Mouse (Mus musculus) spleen, adult 2 months (tissue): ENCODE data around the gene Aqr. TPM values are rescaled to one million over a fixed set of nuclear protein-coding genes. Genes with fewer than 3 reads are reported as not detected.
A peak's percentile ranks its signal among the peaks of the same experiment; 100 is the strongest.
"Not testable (repeated sequence)": the region's sequence is repeated elsewhere in the genome, so short reads cannot be mapped to it uniquely, and the experiment has no call there.

Experiments
- DNase-seq, 2 experiments: peaks; one replicate each; pipeline versions ENCODE4 v3.0.0 to v3.0.0-alpha.2; 2012 to 2021; ENCODE audit warnings: low spot score in 2 of 2, low read depth in 1 of 2
- H3K27ac ChIP-seq: fragments of 200-500 bp; 2 replicates; pipeline ENCODE4 v1.5.1; 2012; ENCODE audit warnings: low read length, inconsistent platforms; ENCODE audit not compliant: insufficient read depth
- H3K27me3 ChIP-seq: fragments of 200-500 bp; 2 replicates; pipeline ENCODE4 v1.6.1; 2012; ENCODE audit warnings: mild to moderate bottlenecking, moderate library complexity, low read length, inconsistent platforms; ENCODE audit not compliant: control insufficient read depth, insufficient read depth
- H3K36me3 ChIP-seq: fragments of 200-500 bp; 2 replicates; pipeline ENCODE4 v1.6.1; 2012; ENCODE audit warnings: mild to moderate bottlenecking, low read length, inconsistent platforms; ENCODE audit not compliant: control insufficient read depth, insufficient read depth
- H3K4me1 ChIP-seq: fragments of 200-500 bp; 2 replicates; pipeline ENCODE4 v1.6.1; 2011; ENCODE audit warnings: inconsistent platforms; ENCODE audit not compliant: control insufficient read depth, insufficient read depth, insufficient read length
- H3K4me3 ChIP-seq: fragments of 200-500 bp; 2 replicates; pipeline ENCODE4 v1.5.1; 2011; ENCODE audit warnings: mild to moderate bottlenecking, inconsistent platforms; ENCODE audit not compliant: insufficient read depth, insufficient read length; ENCODE audit errors: extremely low read depth
- CTCF ChIP-seq: fragments of 200-500 bp; IDR thresholded peaks from 2 replicates; pipeline ENCODE4 v1.5.1; 2011; ENCODE audit warnings: mild to moderate bottlenecking, inconsistent platforms; ENCODE audit not compliant: insufficient read depth, insufficient read length, insufficient replicate concordance; ENCODE audit errors: extremely low read depth
- POLR2A ChIP-seq: fragments of 200-500 bp; IDR thresholded peaks from 2 replicates; pipeline ENCODE4 v1.6.1; 2011; ENCODE audit warnings: low read depth, low read length, inconsistent platforms
- WGBS: fragments of 180-500 bp; shearing (Covaris S2); methylation state at CpG from one replicate; pipeline ENCODE4 v1.1.7; 2018; 5-methylcytosine and 5-hydroxymethylcytosine counted together
- polyA plus RNA-seq: library from polyadenylated mRNA; depleted of rRNA; stranded (reverse); fragments of >200 nt; gene quantifications from 2 replicates; pipeline ENCODE4 v1.2.3, GENCODE M21; 2012; rRNA removed

Aqr gene
- polyA plus RNA-seq: 16.0 and 17.4 TPM in 2 replicates

DNA sequence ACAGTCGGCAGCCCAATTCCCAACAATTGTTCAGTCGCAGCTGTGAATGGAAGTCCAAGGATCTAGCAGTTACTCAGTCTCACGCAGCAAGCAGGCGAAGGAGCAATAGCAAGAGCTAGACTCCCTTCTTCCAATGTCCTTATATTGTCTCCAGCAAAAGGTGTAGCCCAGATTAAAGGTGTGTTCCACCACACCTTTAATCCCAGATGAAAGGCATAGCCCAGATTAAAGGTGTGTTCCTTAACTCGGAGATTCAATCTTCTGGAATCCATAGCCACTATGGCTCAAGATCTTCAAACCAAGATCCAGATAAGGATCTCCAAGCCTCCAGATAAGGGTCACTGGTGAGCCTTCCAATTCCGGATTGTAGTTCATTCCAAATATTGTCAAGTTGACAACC is at the start of gene Aqr:
Gene Aqr (minus strand): TSS at position 101 of the 400 bp plus-strand sequence.
- H3K36me3 ChIP-seq, H3K27me3 ChIP-seq, DNase-seq, H3K4me1 ChIP-seq, H3K4me3 ChIP-seq, H3K27ac ChIP-seq: not testable (repeated sequence)
- 86% methylated on average over 1 of the region's 6 CpGs for WGBS

GRCm38 (mm10) chr2:114236566-114236965 is 49.7 kb upstream of the Aqr start:
- DNase-seq: no peak
- H3K36me3 ChIP-seq: no peaks in the 10 kb centered on the region
- no peak for TF ChIP-seq POLR2A
- no peak for TF ChIP-seq CTCF
- WGBS: 88% methylated on average over 1 of the region's 1 CpGs
- H3K27ac ChIP-seq: no peak overlapping the region
- no peaks in the 10 kb centered on the region for H3K27me3 ChIP-seq
- H3K4me1 ChIP-seq: no peaks in the 10 kb centered on the region
- no peak overlapping the region for H3K4me3 ChIP-seq

DNA sequence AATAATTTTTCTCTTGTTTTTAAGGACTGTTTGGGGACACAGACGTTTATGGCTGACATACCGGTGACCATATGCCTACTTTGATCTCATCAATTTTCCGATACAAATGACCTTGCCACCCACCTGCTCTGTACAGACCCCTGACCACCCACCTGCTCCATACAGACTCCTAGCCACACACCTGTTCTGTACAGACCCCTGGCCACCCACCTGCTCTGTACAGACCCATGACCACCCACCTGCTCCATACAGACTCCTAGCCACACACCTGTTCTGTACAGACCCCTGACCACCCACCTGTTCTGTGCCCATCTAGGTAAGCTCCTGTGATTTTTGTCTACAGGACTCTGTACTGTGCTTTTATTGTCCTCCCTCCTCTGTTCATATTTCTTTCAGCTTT is 48.8 kb upstream of the Aqr start:
- Histone ChIP-seq H3K27me3 (no peaks in the 10 kb centered on the region), H3K4me3 (no peak overlapping the region), H3K27ac (no peak overlapping the region), H3K4me1 (no peaks in the 10 kb centered on the region), H3K36me3 (no peaks in the 10 kb centered on the region)
- no peak for DNase-seq
- 83% methylated on average over 3 of the region's 3 CpGs for WGBS
- no peak for TF ChIP-seq POLR2A
- TF ChIP-seq CTCF: no peak

- Histone ChIP-seq H3K27ac (no peak overlapping the region), H3K4me3 (no peak overlapping the region), H3K4me1 (no peaks in the 10 kb centered on the region), H3K36me3 (no peaks in the 10 kb centered on the region), H3K27me3 (no peaks in the 10 kb centered on the region)
- 78% methylated on average over 2 of the region's 2 CpGs for WGBS
- DNase-seq: no peak
- no peak for TF ChIP-seq POLR2A
- no peak for TF ChIP-seq CTCF
These were observed 44.4 kb upstream of the Aqr start for GRCm38 (mm10) chr2:114231248-114231647.

- 78% methylated on average over 2 of the region's 2 CpGs for WGBS
- H3K27ac ChIP-seq: no peak overlapping the region
These were observed 41.8 kb upstream of the Aqr start for GRCm38 (mm10) chr2:114228672-114229071.

DNA sequence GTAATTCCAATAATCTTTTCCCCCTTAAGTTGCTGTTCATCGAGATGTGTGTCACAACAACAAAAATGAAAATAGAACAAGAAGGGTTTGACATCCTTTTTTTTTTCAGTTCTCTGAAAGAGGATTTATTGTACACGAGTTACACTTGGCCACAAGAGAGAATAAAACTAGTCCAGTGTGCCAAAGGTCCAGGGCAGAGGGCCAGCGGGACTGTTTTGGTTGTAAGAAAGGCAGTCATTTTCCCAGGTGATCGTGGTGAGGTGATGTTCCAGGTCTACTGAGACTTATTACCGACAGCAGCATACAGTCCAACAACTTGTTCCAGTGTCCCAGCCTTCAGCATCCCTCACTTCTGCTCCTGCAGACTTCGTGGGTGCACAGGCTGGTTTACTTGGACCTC is 18.2 kb upstream of the Aqr start:
- Histone ChIP-seq H3K27ac (no peak overlapping the region), H3K4me3 (no peak overlapping the region), H3K27me3 (no peaks in the 10 kb centered on the region), H3K4me1 (peaks cover 2% of the 10 kb centered on the region), H3K36me3 (no peaks in the 10 kb centered on the region)
- no peak for TF ChIP-seq CTCF
- no peak for TF ChIP-seq POLR2A
- 66% methylated on average over 6 of the region's 6 CpGs for WGBS
- DNase-seq: no peak

More at GRCm38 (mm10) chr2:114228672-114229071, 41.8 kb upstream of the Aqr start:
- Histone ChIP-seq H3K27me3 (no peaks in the 10 kb centered on the region), H3K4me3 (no peak overlapping the region), H3K4me1 (no peaks in the 10 kb centered on the region), H3K36me3 (no peaks in the 10 kb centered on the region)
- TF ChIP-seq POLR2A (no peak), CTCF (no peak)
- DNase-seq: no peak

- 45% methylated on average over 4 of the region's 4 CpGs for WGBS
- peaks cover 2% of the 10 kb centered on the region for H3K4me1 ChIP-seq
- peak overlapping the region; percentile 99 for H3K4me3 ChIP-seq
- no peaks in the 10 kb centered on the region for H3K36me3 ChIP-seq
- no peak for TF ChIP-seq CTCF
- TF ChIP-seq POLR2A: no peak
- no peaks in the 10 kb centered on the region for H3K27me3 ChIP-seq
- no peak overlapping the region for H3K27ac ChIP-seq
- no peak for DNase-seq
These were observed 14.8 kb upstream of the Aqr start for GRCm38 (mm10) chr2:114201574-114201973.
